Mouse (Mus musculus) mouse embryonic stem cell (cell line): ENCODE measurements at regions not wholly inside any gene's neighbourhood (a gene's known extent, or its start where the extent isn't known, plus 50 kb on each side); places are given as distances from the start of the nearest gene placed in this dataset.

ENCODE experiments used
- in situ Hi-C, 2 experiments: fragments of 300-500 bp; cut with MboI; formaldehyde crosslinking; loops; 1 replicate in 1 of 2; 3 replicates in 1 of 2; pipeline ENCODE4 v1.14.3; 2019 to 2020; ENCODE audit warnings: low sequenced_read_pairs in 2 of 2, low pct_unique_long_range_greater_than_20kb in 1 of 2, mixed read lengths in 1 of 2; ENCODE audit not compliant: unreplicated experiment in 1 of 2

DNA sequence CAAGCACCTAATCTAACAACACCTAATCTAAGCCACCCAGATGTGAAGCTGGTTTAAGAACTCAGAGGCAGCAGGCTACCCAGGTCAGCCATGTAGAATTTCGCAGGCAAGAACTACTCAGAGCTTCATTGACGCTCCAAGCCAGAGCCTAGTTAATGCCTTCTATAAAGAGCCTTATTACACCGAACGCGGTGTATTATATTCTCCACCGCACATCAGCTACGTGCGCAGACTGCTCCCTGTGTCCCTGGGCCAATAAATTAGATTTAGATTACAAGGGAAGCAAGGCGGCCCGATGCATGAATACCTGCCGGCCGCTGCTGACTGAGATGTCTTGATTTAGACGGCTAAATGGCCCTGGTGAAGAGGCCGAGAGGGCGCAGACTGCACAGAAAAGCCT is 84.7 kb upstream of the Stx16 start:
- in situ Hi-C loops, result no loop called here

DNA sequence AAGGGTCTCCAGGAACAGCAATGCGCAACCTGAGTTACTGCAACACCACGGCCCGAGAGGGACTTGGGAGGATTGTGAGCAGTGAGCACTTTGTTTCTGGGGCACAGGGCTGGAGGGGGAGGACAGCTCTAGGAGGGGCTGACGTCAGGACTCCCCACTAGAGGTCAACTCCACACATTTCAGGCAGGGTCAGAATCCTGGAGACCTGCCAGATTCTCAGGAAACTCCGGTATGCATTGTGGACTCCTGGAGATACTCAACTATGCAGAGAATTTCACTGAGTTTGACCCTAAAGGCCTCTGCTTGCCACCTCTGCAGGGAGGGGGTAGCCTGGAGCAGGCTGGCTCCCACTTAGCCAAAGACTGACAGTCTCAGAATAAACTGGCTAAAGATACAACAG is 84.1 kb upstream of the Stx16 start:
- in situ Hi-C loops, result no loop called here

DNA sequence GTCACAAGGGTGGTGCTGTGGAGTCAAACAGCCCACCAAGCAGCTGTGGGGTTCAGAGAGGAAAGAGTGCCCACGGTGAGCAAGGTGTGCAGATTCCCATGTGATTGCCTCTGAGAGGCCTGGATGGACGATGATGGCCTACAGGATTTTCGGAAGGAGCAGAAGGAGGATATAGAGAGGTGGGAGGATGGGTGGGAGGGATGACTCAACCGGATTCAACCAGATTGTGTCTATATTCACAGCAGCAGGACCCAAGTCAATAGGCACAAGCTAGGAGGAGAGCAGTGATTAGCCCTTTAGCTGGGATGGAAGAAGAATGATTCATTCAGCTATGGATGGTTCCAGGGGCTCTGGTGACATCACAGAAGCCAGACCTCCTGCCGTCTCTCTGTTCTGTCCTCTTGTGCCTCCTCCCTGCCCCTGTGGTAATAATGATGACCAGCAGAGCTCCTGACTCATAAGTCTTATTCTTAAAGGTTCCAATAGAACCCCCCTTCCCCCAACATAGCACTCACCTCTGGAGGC is 82.6 kb upstream of the Stx16 start:
- in situ Hi-C loops, result no loop called here

GRCm38 (mm10) chr2:173994301-173995073 is 81.6 kb upstream of the Stx16 start:
- in situ Hi-C loops, result no loop called here

DNA sequence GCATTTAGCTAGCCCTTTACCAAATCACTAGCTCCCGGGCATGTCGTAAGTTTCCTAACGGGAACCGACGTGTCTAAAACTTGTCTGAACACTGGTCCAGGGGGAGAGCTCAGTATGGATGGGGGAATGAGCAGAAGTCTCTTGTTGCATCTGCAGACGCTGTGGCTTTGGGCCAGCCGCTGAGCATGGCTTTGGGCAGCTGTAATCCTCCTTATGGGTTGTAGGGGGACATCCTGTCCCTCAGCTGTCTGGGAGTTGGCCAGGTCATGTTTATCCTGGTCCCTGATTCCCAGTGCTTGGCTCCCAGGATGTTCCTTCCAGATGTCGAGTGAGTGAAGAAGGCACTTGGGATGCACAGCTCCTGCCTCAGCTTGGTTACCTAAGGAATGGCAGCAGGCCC is 71.4 kb upstream of the Stx16 start:
- in situ Hi-C loops, result no loop called here

DNA sequence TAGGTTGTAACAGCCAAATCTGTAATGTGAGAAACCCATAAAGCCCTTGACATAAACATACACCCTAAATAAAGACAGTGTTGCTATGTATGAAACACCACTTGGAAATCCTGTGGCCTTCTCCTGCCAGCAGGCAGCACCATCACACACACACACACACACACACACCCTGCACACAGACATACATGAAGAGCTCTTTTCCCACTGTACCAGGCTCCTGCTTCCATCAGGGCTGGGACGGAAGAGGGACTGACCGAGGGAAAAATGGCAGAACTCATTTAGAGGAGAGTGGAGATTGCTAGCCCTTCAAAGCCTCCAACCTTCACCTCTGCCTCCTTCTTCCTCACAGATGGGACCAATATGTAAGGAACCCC is 68.1 kb upstream of the Stx16 start:
- in situ Hi-C loops, result no loop called here

DNA sequence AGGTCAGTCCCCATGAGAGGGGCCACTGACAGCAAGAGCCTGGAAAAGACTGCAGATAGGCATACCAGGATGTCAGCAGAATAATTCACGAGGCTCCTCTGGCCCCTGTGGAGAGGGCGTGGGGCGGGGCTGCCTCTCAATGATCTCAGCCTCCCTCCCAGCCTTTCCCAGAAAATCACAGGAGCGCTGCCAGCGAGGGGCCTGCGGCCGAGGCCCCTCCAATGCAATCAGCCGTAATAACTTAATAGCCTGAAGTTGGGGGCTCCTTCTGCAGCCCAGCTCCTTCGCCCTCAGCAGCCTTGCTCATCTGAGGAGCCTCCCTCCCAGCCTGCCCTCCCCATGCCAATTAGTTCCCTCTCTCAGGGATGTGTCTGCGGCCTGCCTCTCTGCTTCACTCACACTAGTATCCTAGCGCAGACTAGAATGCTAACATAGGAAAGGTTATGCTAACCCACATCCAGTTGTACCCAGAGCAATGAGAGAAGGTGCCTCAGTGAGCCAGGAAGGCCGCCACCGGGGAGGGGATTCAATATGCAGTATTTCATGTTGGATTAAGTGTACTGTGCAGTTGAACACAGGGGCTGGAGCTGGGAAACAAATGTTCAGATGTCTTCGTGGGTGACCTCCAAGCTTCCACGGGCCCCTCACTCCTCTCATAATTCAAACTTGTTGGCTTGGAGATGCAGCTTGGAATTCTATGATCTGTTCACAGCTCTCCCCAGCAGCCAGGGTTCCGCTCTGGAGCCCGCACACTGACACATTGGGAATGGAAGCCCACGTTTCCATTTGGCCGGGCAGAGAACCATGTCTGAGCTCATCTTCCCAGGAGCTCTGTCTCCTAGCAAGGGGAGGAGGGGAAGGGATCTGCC is 67.5 kb upstream of the Stx16 start:
- in situ Hi-C loops, result no loop called here

- in situ Hi-C loops, result no loop called here
These were observed 66.1 kb upstream of the Stx16 start for GRCm38 (mm10) chr2:174010038-174010437.

DNA sequence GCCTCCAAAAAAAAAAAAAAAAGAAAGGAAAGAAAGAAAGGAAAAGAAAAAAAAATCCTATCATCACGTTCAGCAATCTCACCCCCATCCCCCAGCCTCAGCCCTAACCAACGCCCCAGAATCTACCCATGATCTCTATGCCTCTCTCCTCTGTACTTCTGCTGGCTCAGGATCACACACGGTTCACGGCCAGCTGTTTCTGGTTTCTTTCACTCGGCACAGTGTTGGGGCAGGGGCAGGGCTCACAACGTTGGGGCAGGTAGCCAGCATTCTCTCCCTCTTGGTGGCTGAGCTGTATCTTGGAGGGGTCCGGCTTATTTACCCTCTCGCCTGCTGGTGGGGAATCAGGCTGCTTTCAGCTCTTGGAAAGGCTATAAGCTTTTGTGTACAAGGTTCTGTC is 64.7 kb upstream of the Stx16 start:
- in situ Hi-C loops, result no loop called here

- in situ Hi-C loops, result no loop called here
These were observed 61.7 kb upstream of the Stx16 start for GRCm38 (mm10) chr2:174014361-174014760.

DNA sequence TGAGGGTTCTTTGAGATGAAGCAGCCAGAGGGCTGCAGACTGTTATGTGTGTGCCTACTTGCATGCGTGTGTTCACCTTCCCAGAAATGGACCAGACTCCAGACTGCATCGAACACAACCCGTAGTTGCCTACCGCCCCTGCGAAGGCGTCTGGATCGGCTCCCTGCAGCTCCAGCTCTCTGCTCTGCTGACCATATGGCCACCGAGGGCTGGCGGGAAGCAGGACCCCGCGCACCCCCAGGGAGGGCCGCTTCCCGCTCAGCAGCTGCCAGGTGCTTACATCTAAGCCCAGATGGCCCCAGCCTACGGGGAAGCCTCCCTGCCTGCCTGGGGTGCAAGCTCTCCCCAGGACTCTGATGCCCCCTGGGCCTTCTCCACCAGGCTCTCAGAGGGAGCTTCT is 60.8 kb upstream of the Stx16 start:
- in situ Hi-C loops, result no loop called here

GRCm38 (mm10) chr2:174016068-174016467 is 60.0 kb upstream of the Stx16 start:
- in situ Hi-C loops, result no loop called here

DNA sequence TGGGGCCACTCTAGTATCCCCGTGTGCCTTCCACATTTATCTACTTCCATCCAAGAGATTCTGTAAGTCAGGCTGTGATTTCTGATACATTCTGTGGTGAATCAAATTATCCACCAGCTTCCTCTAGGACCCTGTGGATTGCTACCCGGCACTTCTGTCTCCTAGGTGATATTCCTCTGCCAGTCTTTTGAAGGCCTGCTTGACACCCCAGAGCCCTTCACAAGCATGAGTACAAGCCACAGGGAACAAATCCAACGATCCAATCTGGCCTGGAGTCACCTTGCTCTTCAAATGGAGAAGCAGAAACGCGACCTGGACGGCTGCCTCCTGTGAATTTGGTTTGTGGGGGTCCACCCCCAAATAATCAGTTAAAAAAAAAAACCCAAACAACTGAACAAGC is 59.1 kb upstream of the Stx16 start:
- in situ Hi-C loops, result no loop called here

- in situ Hi-C loops, result no loop called here
These were observed 58.5 kb upstream of the Stx16 start for GRCm38 (mm10) chr2:174017596-174017995.

DNA sequence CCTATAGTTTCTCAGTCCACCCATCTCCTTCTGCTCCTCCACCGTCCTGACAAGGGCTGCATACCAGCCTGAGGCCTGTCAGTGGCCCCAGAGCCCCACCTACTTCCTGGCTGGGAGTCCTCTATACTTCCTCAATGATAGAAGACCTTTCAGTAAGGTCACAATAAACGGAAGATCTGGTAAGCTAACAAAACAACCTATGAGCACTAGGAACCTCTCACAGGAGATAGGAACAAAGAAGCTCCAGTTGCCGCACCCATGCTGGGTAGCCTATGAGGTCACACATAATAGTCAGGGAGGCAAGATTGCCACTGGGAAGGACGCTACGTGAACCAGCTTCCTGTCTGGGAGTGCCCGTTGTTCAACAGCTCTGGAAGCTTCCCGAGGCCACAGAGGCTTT is 58.1 kb upstream of the Stx16 start:
- in situ Hi-C loops, result no loop called here

DNA sequence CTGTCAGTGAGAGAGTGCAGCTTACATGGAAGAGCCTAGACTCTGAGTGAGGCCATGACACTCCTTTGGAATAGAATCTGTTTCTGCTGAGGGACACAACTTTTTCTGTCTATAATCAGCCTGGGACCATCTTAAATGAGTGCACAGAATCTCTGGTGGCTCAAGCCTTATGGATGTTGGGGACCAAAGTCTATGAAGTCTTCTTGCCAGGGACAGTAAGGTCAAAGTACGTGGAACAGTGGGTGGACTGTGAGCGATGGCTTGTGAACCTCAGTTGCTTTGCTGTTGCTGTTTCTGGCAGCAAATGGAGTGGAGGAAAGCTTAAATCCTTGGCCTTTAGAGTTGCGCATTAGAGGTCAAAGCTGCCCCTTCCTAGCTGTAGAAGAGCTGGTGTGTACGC is 57.1 kb upstream of the Stx16 start:
- in situ Hi-C loops, result no loop called here

GRCm38 (mm10) chr2:174019970-174020369 is 56.1 kb upstream of the Stx16 start:
- in situ Hi-C loops, result no loop called here

GRCm38 (mm10) chr2:174020447-174020846 is 55.7 kb upstream of the Stx16 start:
- in situ Hi-C loops, result no loop called here

DNA sequence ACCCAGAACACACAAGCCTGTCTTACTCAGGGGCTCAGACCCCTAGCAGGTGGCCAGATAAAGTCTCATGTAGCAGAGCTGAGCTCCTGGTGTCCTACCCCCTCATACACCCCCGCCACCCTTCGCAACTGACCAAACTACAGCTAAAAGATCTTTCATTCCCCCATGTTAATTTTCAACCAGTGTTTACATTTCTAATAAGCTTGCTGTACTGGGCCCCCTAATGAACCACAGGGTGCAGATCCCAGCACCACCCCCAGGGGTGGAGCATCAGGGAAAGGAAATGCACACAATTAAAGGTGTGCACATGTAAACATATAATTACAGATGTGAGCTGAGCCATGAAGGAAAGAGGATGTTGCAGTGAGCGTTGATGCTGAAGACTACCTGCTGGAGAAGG is 54.6 kb upstream of the Stx16 start:
- in situ Hi-C loops, result no loop called here

GRCm38 (mm10) chr2:174022292-174022691 is 53.8 kb upstream of the Stx16 start:
- in situ Hi-C loops, result no loop called here
